Mouse (Mus musculus): ENCODE measurements around the gene Tnrc6b. TPM values are rescaled to one million over a fixed set of nuclear protein-coding genes. Genes with fewer than 3 reads are reported as not detected.

Gene Tnrc6b
- total and polyA plus RNA-seq, 2 experiments: 7.3 to 18.2 TPM

- Histone ChIP-seq H3K27ac (replicated peaks; ENCODE audit: insufficient read depth, low read depth, low read length) (no peak overlapping the region), H3K4me3 (ENCODE audit: insufficient read depth, low read depth, low read length) (no peak overlapping the region), H3K4me1 (ENCODE audit: control insufficient read depth, insufficient read depth, low read length) (peaks cover 14% of the 10 kb centered on the region), H3K79me2 (ENCODE audit: control insufficient read depth, insufficient read depth, low read length) (no peaks in the 10 kb centered on the region), H3K36me3 (ENCODE audit: control insufficient read depth, insufficient read depth, low read length) (no peaks in the 10 kb centered on the region), H3K9ac (ENCODE audit: low read depth, low read length) (no peak overlapping the region), H3K27me3 (ENCODE audit: control insufficient read depth, insufficient read depth, low read length) (no peaks in the 10 kb centered on the region; the same call in 1 of the 2 replicates)
- DNase-seq (ENCODE audit: extremely low read depth, low read depth, low spot score): peak; percentile 55
- TF ChIP-seq CTCF (IDR thresholded peaks at IDR 0.05; ENCODE audit: low read depth, low read length) (no peak), POLR2A (IDR thresholded peaks at IDR 0.05; ENCODE audit: extremely low read depth, insufficient read depth, low read length) (no peak)
- WGBS: 27% methylated on average over 6 of the region's 6 CpGs
These were observed 36.4 kb upstream of the Tnrc6b start for GRCm38 (mm10) chr15:80674700-80675099.

DNA sequence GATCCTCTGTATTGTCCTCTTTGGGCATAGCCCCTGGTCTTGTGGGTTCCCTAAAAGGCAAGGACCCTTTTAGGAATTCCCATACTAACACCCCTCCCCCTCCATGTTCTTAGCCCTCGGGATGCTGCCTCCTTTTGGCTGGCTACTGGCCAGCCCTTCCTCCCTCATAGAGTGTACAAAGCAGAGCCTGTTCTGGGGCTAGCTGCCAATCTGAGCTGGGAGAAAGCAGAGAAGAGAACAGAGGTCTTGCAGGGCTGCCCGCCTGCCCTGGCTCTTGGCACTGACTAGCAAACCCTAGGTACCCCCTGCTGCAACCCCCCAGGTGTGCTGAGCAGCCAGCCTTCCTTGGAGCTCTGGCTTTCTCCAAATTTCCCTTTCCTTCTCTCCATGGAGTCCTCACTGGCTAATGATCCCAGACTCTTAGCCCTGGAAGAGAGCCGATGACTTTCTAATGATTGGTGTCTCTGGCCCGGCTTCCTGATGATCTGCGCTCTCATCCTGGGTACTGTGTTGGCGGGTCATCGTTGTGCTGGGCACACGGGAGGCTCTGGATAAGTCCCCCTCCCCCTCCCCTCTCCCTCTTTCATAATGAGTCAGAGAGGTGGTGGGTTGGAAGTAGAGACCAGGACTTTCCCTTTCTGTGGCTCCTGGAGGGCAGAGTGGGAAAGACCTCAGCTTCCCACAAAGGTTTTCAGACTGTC is 31.4 kb upstream of the Tnrc6b start:
- peak; percentile 71 for DNase-seq (ENCODE audit: extremely low read depth, low read depth, low spot score)
- Histone ChIP-seq H3K27ac (replicated peaks; ENCODE audit: insufficient read depth, low read depth, low read length) (no peak overlapping the region), H3K36me3 (ENCODE audit: control insufficient read depth, insufficient read depth, low read length) (no peaks in the 10 kb centered on the region), H3K4me1 (ENCODE audit: control insufficient read depth, insufficient read depth, low read length) (peaks cover 43% of the 10 kb centered on the region), H3K79me2 (ENCODE audit: control insufficient read depth, insufficient read depth, low read length) (no peaks in the 10 kb centered on the region), H3K27me3 (ENCODE audit: control insufficient read depth, insufficient read depth, low read length) (no peaks in the 10 kb centered on the region), H3K9ac (ENCODE audit: low read depth, low read length) (no peak overlapping the region), H3K4me3 (ENCODE audit: insufficient read depth, low read depth, low read length) (no peak overlapping the region)
- WGBS: 10% methylated on average over 8 of the region's 8 CpGs
- TF ChIP-seq POLR2A (IDR thresholded peaks at IDR 0.05; ENCODE audit: extremely low read depth, insufficient read depth, low read length) (no peak), CTCF (IDR thresholded peaks at IDR 0.05; ENCODE audit: low read depth, low read length) (no peak)

- H3K36me3 ChIP-seq (ENCODE audit: control insufficient read depth, insufficient read depth, low read length): no peaks in the 10 kb centered on the region
- H3K79me2 ChIP-seq (ENCODE audit: control insufficient read depth, insufficient read depth, low read length): no peaks in the 10 kb centered on the region
- H3K27me3 ChIP-seq (ENCODE audit: control insufficient read depth, insufficient read depth, low read length): no peaks in the 10 kb centered on the region
- peaks cover 47% of the 10 kb centered on the region for H3K4me1 ChIP-seq (ENCODE audit: control insufficient read depth, insufficient read depth, low read length)
- peak; percentile 29 for DNase-seq (ENCODE audit: extremely low read depth, low read depth, low spot score)
- H3K27ac ChIP-seq (replicated peaks; ENCODE audit: insufficient read depth, low read depth, low read length): no peak overlapping the region
- 38% methylated on average over 7 of the region's 7 CpGs for WGBS
- no peak overlapping the region for H3K9ac ChIP-seq (ENCODE audit: low read depth, low read length)
- no peak overlapping the region for H3K4me3 ChIP-seq (ENCODE audit: insufficient read depth, low read depth, low read length)
- no peak for TF ChIP-seq POLR2A (IDR thresholded peaks at IDR 0.05; ENCODE audit: extremely low read depth, insufficient read depth, low read length)
- TF ChIP-seq CTCF (IDR thresholded peaks at IDR 0.05; ENCODE audit: low read depth, low read length): no peak
These were observed 30.6 kb upstream of the Tnrc6b start for GRCm38 (mm10) chr15:80680347-80681030.

- TF ChIP-seq POLR2A (IDR thresholded peaks at IDR 0.05; ENCODE audit: extremely low read depth, insufficient read depth, low read length) (no peak), CTCF (IDR thresholded peaks at IDR 0.05; ENCODE audit: low read depth, low read length) (no peak)
- no peaks in the 10 kb centered on the region for H3K79me2 ChIP-seq (ENCODE audit: control insufficient read depth, insufficient read depth, low read length)
- peaks cover 47% of the 10 kb centered on the region for H3K4me1 ChIP-seq (ENCODE audit: control insufficient read depth, insufficient read depth, low read length)
- WGBS: 71% methylated on average over 4 of the region's 4 CpGs
- H3K27ac ChIP-seq (replicated peaks; ENCODE audit: insufficient read depth, low read depth, low read length): peak overlapping the region; percentile 45
- no peaks in the 10 kb centered on the region for H3K27me3 ChIP-seq (ENCODE audit: control insufficient read depth, insufficient read depth, low read length)
- H3K4me3 ChIP-seq (ENCODE audit: insufficient read depth, low read depth, low read length): no peak overlapping the region
- no peaks in the 10 kb centered on the region for H3K36me3 ChIP-seq (ENCODE audit: control insufficient read depth, insufficient read depth, low read length)
- no peak for DNase-seq (ENCODE audit: extremely low read depth, low read depth, low spot score)
- H3K9ac ChIP-seq (ENCODE audit: low read depth, low read length): no peak overlapping the region
These were observed 29.6 kb upstream of the Tnrc6b start for GRCm38 (mm10) chr15:80681466-80681881.

DNA sequence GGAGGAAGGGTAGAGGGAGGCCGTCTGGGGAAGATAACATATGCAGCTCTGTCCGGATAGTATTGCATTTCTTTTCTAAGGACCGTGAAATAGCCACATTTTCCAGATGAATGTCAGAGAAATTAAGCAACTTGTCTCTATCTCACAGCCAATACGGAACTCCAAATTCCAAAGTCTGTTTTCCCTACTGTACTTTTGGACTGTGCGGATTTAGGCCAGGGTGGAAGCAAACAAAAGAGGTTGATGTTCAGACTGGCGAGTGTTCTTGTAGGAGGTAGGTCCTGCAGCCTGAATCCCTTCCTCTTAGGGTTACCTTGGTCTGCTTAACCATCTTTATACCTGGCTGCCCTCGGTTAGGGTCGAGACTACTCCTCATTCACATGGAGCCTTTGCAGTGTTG is 28.8 kb upstream of the Tnrc6b start:
- peak; percentile 97 for DNase-seq (ENCODE audit: extremely low read depth, low read depth, low spot score)
- TF ChIP-seq POLR2A (IDR thresholded peaks at IDR 0.05; ENCODE audit: extremely low read depth, insufficient read depth, low read length) (no peak), CTCF (IDR thresholded peaks at IDR 0.05; ENCODE audit: low read depth, low read length) (no peak)
- no peaks in the 10 kb centered on the region for H3K79me2 ChIP-seq (ENCODE audit: control insufficient read depth, insufficient read depth, low read length)
- no peak overlapping the region for H3K4me3 ChIP-seq (ENCODE audit: insufficient read depth, low read depth, low read length)
- no peaks in the 10 kb centered on the region for H3K36me3 ChIP-seq (ENCODE audit: control insufficient read depth, insufficient read depth, low read length)
- no peak overlapping the region for H3K9ac ChIP-seq (ENCODE audit: low read depth, low read length)
- H3K27me3 ChIP-seq (ENCODE audit: control insufficient read depth, insufficient read depth, low read length): no peaks in the 10 kb centered on the region
- H3K4me1 ChIP-seq (ENCODE audit: control insufficient read depth, insufficient read depth, low read length): peaks cover 47% of the 10 kb centered on the region
- H3K27ac ChIP-seq (replicated peaks; ENCODE audit: insufficient read depth, low read depth, low read length): peak overlapping the region; percentile 60
- 27% methylated on average over 8 of the region's 8 CpGs for WGBS

DNA sequence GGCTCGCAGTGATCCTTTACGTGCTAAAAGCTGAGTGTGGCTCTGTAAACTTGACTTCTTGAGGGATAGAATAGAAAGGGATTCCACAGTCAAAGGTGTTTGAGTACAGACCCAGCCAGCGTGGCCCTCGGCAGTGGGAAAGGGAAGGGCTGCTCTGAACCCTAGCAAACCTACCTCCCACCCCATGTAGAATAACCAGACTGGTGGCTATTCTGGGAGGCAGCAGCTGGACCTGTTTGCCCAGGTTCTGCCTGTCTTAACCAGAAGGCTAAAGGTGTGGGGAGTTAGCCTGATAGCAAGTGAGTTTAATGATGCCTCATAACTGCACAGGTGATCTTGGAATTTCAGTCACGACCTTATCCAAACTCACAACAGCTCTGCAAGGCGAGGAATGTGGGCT is 28.0 kb upstream of the Tnrc6b start:
- H3K4me1 ChIP-seq (ENCODE audit: control insufficient read depth, insufficient read depth, low read length): peaks cover 47% of the 10 kb centered on the region
- 56% methylated on average over 6 of the region's 6 CpGs for WGBS
- H3K4me3 ChIP-seq (ENCODE audit: insufficient read depth, low read depth, low read length): no peak overlapping the region
- no peaks in the 10 kb centered on the region for H3K36me3 ChIP-seq (ENCODE audit: control insufficient read depth, insufficient read depth, low read length)
- peak overlapping the region; percentile 60 for H3K27ac ChIP-seq (replicated peaks; ENCODE audit: insufficient read depth, low read depth, low read length)
- no peak overlapping the region for H3K9ac ChIP-seq (ENCODE audit: low read depth, low read length)
- no peak for TF ChIP-seq POLR2A (IDR thresholded peaks at IDR 0.05; ENCODE audit: extremely low read depth, insufficient read depth, low read length)
- no peak for TF ChIP-seq CTCF (IDR thresholded peaks at IDR 0.05; ENCODE audit: low read depth, low read length)
- DNase-seq (ENCODE audit: extremely low read depth, low read depth, low spot score): no peak
- no peaks in the 10 kb centered on the region for H3K79me2 ChIP-seq (ENCODE audit: control insufficient read depth, insufficient read depth, low read length)
- H3K27me3 ChIP-seq (ENCODE audit: control insufficient read depth, insufficient read depth, low read length): no peaks in the 10 kb centered on the region
